Mouse (Mus musculus) thymus, postnatal 0 days (tissue): ENCODE data around the gene Slc6a12. TPM values are rescaled to one million over a fixed set of nuclear protein-coding genes. Genes with fewer than 3 reads are reported as not detected.
A peak's percentile ranks its signal among the peaks of the same experiment; 100 is the strongest.

Experiments used
- DNase-seq: peaks from one replicate; pipeline ENCODE4 v3.0.0-alpha.2; 2015; ENCODE audit warnings: low spot score
- polyA plus RNA-seq: library from polyadenylated mRNA; unstranded; fragments of >200 nt; fragmentation: Nextera tagmentation; extraction: Ambion mirVana; gene quantifications from 2 replicates; pipeline ENCODE4 v1.2.1, GENCODE M21; 2015

Gene Slc6a12
- polyA plus RNA-seq, 1 experiment from 2014 or later = 0.13 TPM

GRCm38 (mm10) chr6:121341650-121342049 lies 1.2 kb upstream of the Slc6a12 start:
- DNase-seq = no peak

- DNase-seq = no peak
Measured at GRCm38 (mm10) chr6:121343771-121344123, 871 bp downstream of the Slc6a12 start.

- no peak for DNase-seq
Measured at GRCm38 (mm10) chr6:121344329-121344728, 1.5 kb downstream of the Slc6a12 start.

GRCm38 (mm10) chr6:121346428-121346827 lies 3.6 kb downstream of the Slc6a12 start:
- DNase-seq = no peak

GRCm38 (mm10) chr6:121352276-121352675 lies 9.4 kb downstream of the Slc6a12 start:
- no peak for DNase-seq

GRCm38 (mm10) chr6:121356041-121356440 lies 13.2 kb downstream of the Slc6a12 start:
- no peak for DNase-seq

GRCm38 (mm10) chr6:121357232-121357631 lies 14.4 kb downstream of the Slc6a12 start:
- no peak for DNase-seq

GRCm38 (mm10) chr6:121363061-121363460 lies 20.2 kb downstream of the Slc6a12 start:
- no peak for DNase-seq

- no peak for DNase-seq
Measured at GRCm38 (mm10) chr6:121363956-121364355, 21.1 kb downstream of the Slc6a12 start.

GRCm38 (mm10) chr6:121366537-121366936 lies 23.7 kb downstream of the Slc6a12 start:
- DNase-seq = peak; percentile 40

GRCm38 (mm10) chr6:121367099-121367498 lies 24.2 kb downstream of the Slc6a12 start:
- no peak for DNase-seq

GRCm38 (mm10) chr6:121371197-121371980 lies 28.5 kb downstream of the Slc6a12 start:
- no peak for DNase-seq

GRCm38 (mm10) chr6:121376159-121376558 lies 33.3 kb downstream of the Slc6a12 start:
- no peak for DNase-seq

GRCm38 (mm10) chr6:121378256-121378655 lies 35.4 kb downstream of the Slc6a12 start:
- no peak for DNase-seq

GRCm38 (mm10) chr6:121380576-121380975 lies 37.7 kb downstream of the Slc6a12 start:
- no peak for DNase-seq

- DNase-seq = no peak
Measured at GRCm38 (mm10) chr6:121382071-121382470, 39.2 kb downstream of the Slc6a12 start.

- DNase-seq = no peak
Measured at GRCm38 (mm10) chr6:121385397-121385796, 42.5 kb downstream of the Slc6a12 start.

GRCm38 (mm10) chr6:121392610-121393252 lies 49.9 kb downstream of the Slc6a12 start:
- DNase-seq = no peak

- DNase-seq = no peak
Measured at GRCm38 (mm10) chr6:121401140-121401539, 58.3 kb downstream of the Slc6a12 start.

GRCm38 (mm10) chr6:121401826-121402660 lies 59.2 kb downstream of the Slc6a12 start:
- no peak for DNase-seq

GRCm38 (mm10) chr6:121402661-121403244 lies 59.9 kb downstream of the Slc6a12 start:
- DNase-seq = no peak

GRCm38 (mm10) chr6:121405311-121405710 lies 62.4 kb downstream of the Slc6a12 start:
- no peak for DNase-seq
